18 mouse cellular contexts compared by ENCODE assay signal in the genomic region with DNA sequence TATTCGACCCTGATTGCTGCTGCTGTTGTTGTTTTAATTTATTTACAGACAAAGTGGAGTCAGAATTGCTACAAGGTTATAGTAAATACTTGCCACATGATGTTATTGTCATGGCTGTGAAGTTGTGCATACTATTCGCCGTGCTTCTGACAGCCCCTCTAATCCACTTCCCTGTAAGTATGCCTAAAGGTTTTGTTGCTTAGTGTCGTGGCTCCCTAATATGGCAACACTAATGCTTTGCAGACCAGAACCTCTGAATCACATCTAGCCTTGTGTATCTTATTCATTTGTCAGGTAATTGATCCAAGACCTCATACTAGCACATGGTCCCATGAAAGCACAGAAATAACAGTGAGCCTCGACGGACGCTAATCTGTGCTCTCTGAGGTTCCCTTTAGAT.
DNase-seq lines count a peak whose midpoint lies in the region; ATAC-seq lines count a peak whose summit lies in the region.
"Had no signal": no experiment of that assay in that cellular context is flagged by ENCODE, and none has a peak within 500 bp of the region (broad histone marks: within the 10 kb centered on the region; RNA-seq: fewer than 3 reads in every experiment).

No protein-coding gene starts in this region.

- intact Hi-C loops in gastrocnemius, postnatal 36 days (cut with DNase I) = no loop called here

- no peak overlapping the region for H3K4me2 ChIP-seq in heart, embryonic 15.5 days
- no peak overlapping the region for H3K4me2 ChIP-seq in embryonic facial prominence, embryonic 15.5 days (replicated peaks)
- H3K4me2 ChIP-seq: midbrain, embryonic 13.5 days; neural tube, embryonic 13.5 days had no signal

- DNase-seq in heart, adult 18-20 months = no peak
- peak; percentile 43 for DNase-seq in NIH3T3 (ENCODE audit: low read depth)
- peak; percentile 39 for DNase-seq in embryo, embryonic 10.5 days (ENCODE audit: low spot score)
- no peak for DNase-seq in ovary, postnatal 14 days (ENCODE audit: low spot score)
- DNase-seq in gastrocnemius, postnatal 36 days = no peak
- DNase-seq: adrenal gland, adult 8-10 months; cerebellum, adult 9-11 months; heart, adult 2 months; kidney, adult 8-10 months; layer of hippocampus, postnatal 36 days; liver, postnatal 0 days; thymus, postnatal 4 days had no signal

- peaks cover 23% of the 10 kb centered on the region for H3K4me1 ChIP-seq in heart, embryonic 15.5 days (replicated peaks)
- H3K4me1 ChIP-seq in embryonic facial prominence, embryonic 15.5 days = peaks cover 31% of the 10 kb centered on the region; the same call in 1 of the 2 replicates

- H3K27ac ChIP-seq in heart, embryonic 15.5 days = peak overlapping the region; percentile 53; the same call in 1 of the 2 replicates
- H3K27ac ChIP-seq in embryonic facial prominence, embryonic 15.5 days (replicated peaks) = peak overlapping the region; percentile 87
- H3K27ac ChIP-seq: heart, adult 2 months; midbrain, embryonic 13.5 days; neural tube, embryonic 13.5 days had no signal

- H3K9me3 ChIP-seq in heart, embryonic 15.5 days (replicated peaks) = no peaks in the 10 kb centered on the region
- H3K9me3 ChIP-seq in embryonic facial prominence, embryonic 15.5 days (replicated peaks) = no peaks in the 10 kb centered on the region
- H3K9me3 ChIP-seq: forebrain, embryonic 10.5 days; midbrain, embryonic 13.5 days; neural tube, embryonic 13.5 days had no signal

- H3K27me3 ChIP-seq in heart, embryonic 15.5 days = no peaks in the 10 kb centered on the region
- no peaks in the 10 kb centered on the region for H3K27me3 ChIP-seq in embryonic facial prominence, embryonic 15.5 days
- H3K27me3 ChIP-seq: midbrain, embryonic 13.5 days; neural tube, embryonic 13.5 days; Patski had no signal

- WGBS in heart, embryonic 15.5 days = 67% methylated on average over 7 of the region's 7 CpGs
- WGBS in embryonic facial prominence, embryonic 15.5 days = 29% methylated on average over 7 of the region's 7 CpGs

- no peaks in the 10 kb centered on the region for H3K36me3 ChIP-seq in heart, embryonic 15.5 days
- no peaks in the 10 kb centered on the region for H3K36me3 ChIP-seq in embryonic facial prominence, embryonic 15.5 days
- H3K36me3 ChIP-seq: forebrain, embryonic 10.5 days; midbrain, embryonic 13.5 days; neural tube, embryonic 13.5 days had no signal

- ATAC-seq in heart, embryonic 15.5 days (replicated peaks; ENCODE audit: insufficient number of reproducible peaks, insufficient read depth, low FRiP score, low read depth) = no peak
- ATAC-seq in embryonic facial prominence, embryonic 15.5 days (ENCODE audit: insufficient number of reproducible peaks, low FRiP score, low TSS enrichment, low read depth) = no peak
- ATAC-seq: liver, postnatal 0 days; midbrain, embryonic 13.5 days had no signal

- H3K9ac ChIP-seq in heart, embryonic 15.5 days = no peak overlapping the region
- no peak overlapping the region for H3K9ac ChIP-seq in embryonic facial prominence, embryonic 15.5 days
- H3K9ac ChIP-seq: liver, postnatal 0 days; midbrain, embryonic 13.5 days; neural tube, embryonic 13.5 days had no signal

- H3K4me3 ChIP-seq in heart, embryonic 15.5 days = no peak overlapping the region
- no peak overlapping the region for H3K4me3 ChIP-seq in embryonic facial prominence, embryonic 15.5 days (replicated peaks)
- H3K4me3 ChIP-seq: forebrain, embryonic 10.5 days; heart, adult 2 months; midbrain, embryonic 13.5 days; neural tube, embryonic 13.5 days had no signal

Comparison
In these comparisons a context has a peak if more than half of its experiments do, and no peak if none do; other contexts are left out.
1. DNase-seq: peak in NIH3T3 (single experiment) and embryo, embryonic 10.5 days (single experiment); none in heart, adult 18-20 months (0 of 2), ovary, postnatal 14 days (single experiment) and gastrocnemius, postnatal 36 days (0 of 2).